Mouse (Mus musculus): ENCODE data around the gene Tnfrsf23. TPM values are rescaled to one million over a fixed set of nuclear protein-coding genes. Genes with fewer than 3 reads are reported as not detected.

Tnfrsf23 gene
- polyA plus RNA-seq (2012; ENCODE audit: low replicate concordance): 0.19 and 0.52 TPM in 2 replicates

DNA sequence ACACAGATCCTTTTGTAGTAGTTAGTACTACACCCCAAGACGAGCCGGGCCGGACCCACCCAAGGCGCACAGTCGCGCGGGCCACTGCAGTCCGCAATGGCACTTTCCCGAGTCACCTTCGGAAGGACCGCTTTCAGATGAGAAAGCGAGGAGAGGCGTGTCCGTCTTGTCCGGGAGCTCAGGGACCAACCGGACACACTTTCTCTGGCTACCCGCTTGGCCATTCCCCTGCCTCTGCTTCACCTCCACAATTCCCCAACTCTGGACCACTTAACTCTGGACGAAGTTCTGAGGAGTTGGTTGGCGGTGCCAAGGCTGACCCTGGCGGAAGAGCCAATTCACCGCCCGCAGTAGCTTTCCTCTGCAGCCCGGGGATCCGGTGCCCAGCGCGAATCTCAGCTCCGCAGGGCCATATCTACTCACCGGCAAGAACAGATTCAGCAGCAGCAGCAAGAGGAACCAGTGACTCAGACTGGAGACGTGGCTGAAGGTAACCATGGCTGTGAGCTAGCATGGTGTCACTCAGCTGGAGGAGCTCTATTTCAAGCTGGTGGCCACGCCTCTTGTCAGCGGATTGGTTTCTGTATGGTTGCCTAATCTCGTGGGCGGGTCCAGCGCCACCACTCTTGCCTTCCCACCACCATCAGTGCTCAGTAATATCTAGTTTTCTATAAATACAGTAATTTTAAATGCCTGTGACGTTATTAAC is at the start of gene Tnfrsf23:
Gene Tnfrsf23 (minus strand): TSS at position 514 of the 709 bp plus-strand sequence.

DNA sequence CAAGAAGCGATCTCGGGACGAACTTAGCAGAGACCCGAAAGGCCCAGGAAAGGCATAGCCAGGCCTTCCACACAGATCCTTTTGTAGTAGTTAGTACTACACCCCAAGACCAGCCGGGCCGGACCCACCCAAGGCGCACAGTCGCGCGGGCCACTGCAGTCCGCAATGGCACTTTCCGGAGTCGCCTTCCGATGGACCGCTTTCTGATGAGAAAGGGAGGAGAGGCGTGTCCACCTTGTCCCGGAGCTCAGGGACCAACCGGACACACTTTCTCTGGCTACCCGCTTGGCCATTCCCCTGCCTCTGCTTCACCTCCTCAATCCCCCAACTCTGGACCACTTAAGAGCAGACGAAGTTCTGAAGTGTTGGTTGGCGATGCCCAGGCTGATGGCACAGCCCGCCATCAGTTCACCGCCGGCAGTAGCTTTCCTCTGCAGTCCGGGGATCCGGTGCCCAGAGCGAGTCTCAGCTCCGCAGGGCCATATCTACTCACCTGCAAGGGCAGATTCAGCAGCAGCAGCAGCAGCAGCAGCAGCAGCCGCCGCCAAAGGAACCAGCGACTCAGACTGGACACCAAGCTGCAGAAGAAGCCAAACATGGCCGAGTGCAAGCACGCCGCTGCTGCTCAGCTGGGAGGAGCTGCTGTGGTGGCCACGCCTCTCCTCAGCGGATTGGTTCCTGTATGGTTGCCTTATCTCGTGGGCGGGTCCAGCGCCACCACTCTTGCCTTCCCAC is 36.5 kb downstream of the Tnfrsf23 start, which contains the start of gene Tnfrsf22:
Gene Tnfrsf22 (minus strand): TSS at position 628 of the 735 bp plus-strand sequence.

DNA sequence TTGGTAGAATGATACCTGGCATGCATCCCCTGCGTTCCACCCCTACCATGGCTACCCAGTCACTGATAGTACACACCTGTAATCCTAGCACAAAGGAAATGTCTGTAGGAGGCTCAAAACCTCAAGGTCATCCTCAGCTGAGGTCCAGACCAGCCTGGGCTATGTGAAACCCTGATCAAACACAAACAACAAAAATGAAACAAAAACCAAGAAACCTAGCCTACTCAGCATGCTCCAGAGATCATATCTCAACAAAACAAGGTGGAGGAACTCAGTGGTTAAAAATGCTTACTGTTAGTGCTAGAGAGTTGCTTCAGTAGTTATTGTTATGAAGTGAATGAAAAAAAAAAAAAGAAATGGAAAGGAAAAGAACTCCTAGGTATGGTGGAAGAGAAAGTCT is 57.1 kb downstream of the Tnfrsf23 start, which contains the start of gene Tnfrsf26:
Gene Tnfrsf26 (minus strand): TSS at position 183 of the 400 bp plus-strand sequence.

Other genes starting within 250 kb of the Tnfrsf23 start
- 1.7 and 2.8 TPM in 2 replicates for gene Cdkn1c, start 224.8 kb downstream of the Tnfrsf23 start, polyA plus RNA-seq (2012; ENCODE audit: low replicate concordance)
- gene Slc22a18, start 212.1 kb downstream of the Tnfrsf23 start, polyA plus RNA-seq (2012; ENCODE audit: low replicate concordance): 0.99 TPM in 1 of 2 replicates, not detected in the other
- gene Phlda2, start 182.7 kb downstream of the Tnfrsf23 start, polyA plus RNA-seq (2012; ENCODE audit: low replicate concordance): 0.79 TPM in 1 of 2 replicates, not detected in the other
- gene Nap1l4, start 136.8 kb downstream of the Tnfrsf23 start, polyA plus RNA-seq (2012; ENCODE audit: low replicate concordance): 41.2 and 62.2 TPM in 2 replicates
- gene Cars, start 85.8 kb downstream of the Tnfrsf23 start, polyA plus RNA-seq (2012; ENCODE audit: low replicate concordance): 10.6 and 28.2 TPM in 2 replicates
- 0.96 and 1.4 TPM in 2 replicates for gene Tnfrsf26, start 57.1 kb downstream of the Tnfrsf23 start, polyA plus RNA-seq (2012; ENCODE audit: low replicate concordance)
- gene Tnfrsf22, start 36.2 kb downstream of the Tnfrsf23 start, polyA plus RNA-seq (2012; ENCODE audit: low replicate concordance): 0.80 and 2.9 TPM in 2 replicates
- gene Osbpl5, start 71.1 kb upstream of the Tnfrsf23 start, polyA plus RNA-seq (2012; ENCODE audit: low replicate concordance): 29.4 and 30.4 TPM in 2 replicates
- gene Mrgprg, start 81.1 kb upstream of the Tnfrsf23 start, polyA plus RNA-seq (2012; ENCODE audit: low replicate concordance): not detected in 2 replicates
- gene Mrgpre, start 98.6 kb upstream of the Tnfrsf23 start, polyA plus RNA-seq (2012; ENCODE audit: low replicate concordance): 10.2 and 10.7 TPM in 2 replicates
- gene Nadsyn1, start 137.0 kb upstream of the Tnfrsf23 start, polyA plus RNA-seq (2012; ENCODE audit: low replicate concordance): 3.6 and 6.1 TPM in 2 replicates
- gene Dhcr7, start 137.3 kb upstream of the Tnfrsf23 start, polyA plus RNA-seq (2012; ENCODE audit: low replicate concordance): 6.0 and 14.0 TPM in 2 replicates
- not detected in 2 replicates for gene Gm498, start 181.0 kb upstream of the Tnfrsf23 start, polyA plus RNA-seq (2012; ENCODE audit: low replicate concordance)